ENCODE assay signal across 8 mouse cellular contexts in genomic region chr2:30594641-30595379, GRCm38 (mm10). TPM values are rescaled to one million over a fixed set of nuclear protein-coding genes. Genes with fewer than 3 reads are reported as not detected.
A peak's percentile ranks its signal among the peaks of the same experiment; 100 is the strongest.
DNase-seq lines count a peak whose midpoint lies in the region; ATAC-seq and TF ChIP-seq lines count a peak whose summit lies in the region.

Gene Cstad (plus strand): TSS chr2:30595040.

- H3K36me3 ChIP-seq in embryonic facial prominence, embryonic 12.5 days, result no peaks in the 10 kb centered on the region
- no peaks in the 10 kb centered on the region for H3K36me3 ChIP-seq in heart, embryonic 10.5 days
- no peaks in the 10 kb centered on the region for H3K36me3 ChIP-seq in kidney, embryonic 14.5 days (ENCODE audit: control insufficient read depth, insufficient read depth, low read length)
- no peaks in the 10 kb centered on the region for H3K36me3 ChIP-seq in limb, embryonic 14.5 days (ENCODE audit: control insufficient read depth, insufficient read depth, low read length)
- H3K36me3 ChIP-seq in midbrain, embryonic 15.5 days (replicated peaks), result no peaks in the 10 kb centered on the region
- no peaks in the 10 kb centered on the region for H3K36me3 ChIP-seq in spleen, adult 2 months (ENCODE audit: control insufficient read depth, insufficient read depth, low read length)

- no peaks in the 10 kb centered on the region for H3K27me3 ChIP-seq in embryonic facial prominence, embryonic 12.5 days
- no peaks in the 10 kb centered on the region for H3K27me3 ChIP-seq in heart, embryonic 10.5 days (ENCODE audit: insufficient read depth, poor library complexity, severe bottlenecking)
- no peaks in the 10 kb centered on the region for H3K27me3 ChIP-seq in kidney, embryonic 14.5 days (ENCODE audit: control insufficient read depth, insufficient read depth, low read length)
- no peaks in the 10 kb centered on the region for H3K27me3 ChIP-seq in limb, embryonic 14.5 days (ENCODE audit: control insufficient read depth, insufficient read depth, low read length)
- no peaks in the 10 kb centered on the region for H3K27me3 ChIP-seq in midbrain, embryonic 15.5 days (replicated peaks)
- H3K27me3 ChIP-seq in spleen, adult 2 months (ENCODE audit: control insufficient read depth, insufficient read depth, low read length), result no peaks in the 10 kb centered on the region

- peak within 1 kb of the TSS; percentile 100 for H3K27ac ChIP-seq in embryonic facial prominence, embryonic 12.5 days
- H3K27ac ChIP-seq in heart, embryonic 10.5 days, result peak within 1 kb of the TSS; percentile 93
- H3K27ac ChIP-seq in kidney, embryonic 14.5 days (ENCODE audit: low read depth, low read length), result peak within 1 kb of the TSS; percentile 98
- peak within 1 kb of the TSS; percentile 94 for H3K27ac ChIP-seq in limb, embryonic 14.5 days (replicated peaks; ENCODE audit: low read depth, low read length)
- peak within 1 kb of the TSS; percentile 99 for H3K27ac ChIP-seq in midbrain, embryonic 15.5 days
- H3K27ac ChIP-seq in spleen, adult 2 months (ENCODE audit: insufficient read depth, low read length), result peak within 1 kb of the TSS; percentile 89

- TF ChIP-seq POLR2A in limb, embryonic 14.5 days (IDR thresholded peaks at IDR 0.05; ENCODE audit: borderline replicate concordance, extremely low read depth, insufficient read depth, insufficient read length), result peak; percentile 75; the same call in 1 of the 2 replicates
- TF ChIP-seq POLR2A in spleen, adult 2 months (IDR thresholded peaks at IDR 0.05; ENCODE audit: low read depth, low read length), result no peak; the same call in 1 of the 2 replicates

- peak; percentile 90 for DNase-seq in A20 (ENCODE audit: low read depth, low spot score)
- DNase-seq in adrenal gland, postnatal 25 days, result peak; percentile 71
- DNase-seq in heart, embryonic 10.5 days (ENCODE audit: low spot score), result peak; percentile 89
- peak; percentile 89 for DNase-seq in limb, embryonic 14.5 days (ENCODE audit: low spot score)
- peak; percentile 57 to 71 for DNase-seq in spleen, adult 2 months (ENCODE audit: low read depth in 1 of 2, low spot score in 2 of 2)

- peak; percentile 75 for ATAC-seq in embryonic facial prominence, embryonic 12.5 days (ENCODE audit: insufficient number of reproducible peaks, insufficient read depth, low FRiP score, low TSS enrichment)
- peak; percentile 70 for ATAC-seq in kidney, embryonic 14.5 days (ENCODE audit: low FRiP score, low TSS enrichment)
- peak; percentile 88 for ATAC-seq in limb, embryonic 14.5 days (ENCODE audit: low FRiP score, low read depth)
- ATAC-seq in midbrain, embryonic 15.5 days (replicated peaks), result peak; percentile 71

- H3K4me2 ChIP-seq in embryonic facial prominence, embryonic 12.5 days (replicated peaks), result peak within 1 kb of the TSS; percentile 65
- peak within 1 kb of the TSS; percentile 62 for H3K4me2 ChIP-seq in kidney, embryonic 14.5 days (replicated peaks; ENCODE audit: low read depth, low read length)
- peak within 1 kb of the TSS; percentile 74 for H3K4me2 ChIP-seq in limb, embryonic 14.5 days (replicated peaks; ENCODE audit: low read depth, low read length, severe bottlenecking)
- H3K4me2 ChIP-seq in midbrain, embryonic 15.5 days, result peak within 1 kb of the TSS; percentile 56

- peak within 1 kb of the TSS; percentile 74 for H3K9ac ChIP-seq in embryonic facial prominence, embryonic 12.5 days
- H3K9ac ChIP-seq in kidney, embryonic 14.5 days (ENCODE audit: low read depth, low read length), result peak within 1 kb of the TSS; percentile 59
- H3K9ac ChIP-seq in limb, embryonic 14.5 days (ENCODE audit: low read depth, low read length, severe bottlenecking), result peak within 1 kb of the TSS; percentile 62
- H3K9ac ChIP-seq in midbrain, embryonic 15.5 days, result peak within 1 kb of the TSS; percentile 85

- H3K4me3 ChIP-seq in embryonic facial prominence, embryonic 12.5 days, result peak within 1 kb of the TSS; percentile 44
- peak within 1 kb of the TSS; percentile 65 for H3K4me3 ChIP-seq in heart, embryonic 10.5 days
- peak within 1 kb of the TSS; percentile 49 for H3K4me3 ChIP-seq in kidney, embryonic 14.5 days (ENCODE audit: low read length)
- H3K4me3 ChIP-seq in limb, embryonic 14.5 days (replicated peaks; ENCODE audit: low read length), result peak within 1 kb of the TSS; percentile 49
- peak within 1 kb of the TSS; percentile 44 for H3K4me3 ChIP-seq in midbrain, embryonic 15.5 days
- peak within 1 kb of the TSS; percentile 62 for H3K4me3 ChIP-seq in spleen, adult 2 months (ENCODE audit: extremely low read depth, insufficient read depth, insufficient read length)

- H3K9me3 ChIP-seq in embryonic facial prominence, embryonic 12.5 days, result no peaks in the 10 kb centered on the region
- H3K9me3 ChIP-seq in heart, embryonic 10.5 days, result no peaks in the 10 kb centered on the region
- H3K9me3 ChIP-seq in kidney, embryonic 14.5 days (ENCODE audit: control insufficient read depth, low read length), result no peaks in the 10 kb centered on the region
- H3K9me3 ChIP-seq in limb, embryonic 14.5 days (ENCODE audit: control insufficient read depth, low read length), result no peaks in the 10 kb centered on the region
- no peaks in the 10 kb centered on the region for H3K9me3 ChIP-seq in midbrain, embryonic 15.5 days

- peaks cover 30% of the 10 kb centered on the region for H3K4me1 ChIP-seq in embryonic facial prominence, embryonic 12.5 days
- H3K4me1 ChIP-seq in heart, embryonic 10.5 days, result peaks cover 46% of the 10 kb centered on the region
- H3K4me1 ChIP-seq in kidney, embryonic 14.5 days (ENCODE audit: control insufficient read depth, insufficient read depth, low read length), result peaks cover 31% of the 10 kb centered on the region
- peaks cover 25% of the 10 kb centered on the region for H3K4me1 ChIP-seq in limb, embryonic 14.5 days (ENCODE audit: control insufficient read depth, insufficient read depth, low read length)
- peaks cover 34% of the 10 kb centered on the region for H3K4me1 ChIP-seq in midbrain, embryonic 15.5 days
- H3K4me1 ChIP-seq in spleen, adult 2 months (ENCODE audit: control insufficient read depth, insufficient read depth, insufficient read length), result peaks cover 9% of the 10 kb centered on the region

- 1% methylated on average over 38 of the region's 39 CpGs for WGBS in embryonic facial prominence, embryonic 12.5 days
- under 1% methylated on average over 38 of the region's 39 CpGs for WGBS in heart, embryonic 10.5 days
- WGBS in kidney, embryonic 14.5 days, result under 1% methylated on average over 37 of the region's 39 CpGs
- 3% methylated on average over 32 of the region's 39 CpGs for WGBS in limb, embryonic 14.5 days
- under 1% methylated on average over 39 of the region's 39 CpGs for WGBS in midbrain, embryonic 15.5 days
- 3% methylated on average over 36 of the region's 39 CpGs for WGBS in spleen, adult 2 months

- no peak for TF ChIP-seq CTCF in spleen, adult 2 months (IDR thresholded peaks at IDR 0.05; ENCODE audit: extremely low read depth, insufficient read depth, insufficient read length, insufficient replicate concordance)

RNA-seq across cellular contexts. Expression of gene Cstad, which starts in this region (rescaled TPM):
- total RNA-seq in adrenal gland, postnatal 25 days (2021), result 1.6 and 4.4 TPM in 2 replicates
- 0.57 and 1.4 TPM in 2 replicates for polyA plus RNA-seq in embryonic facial prominence, embryonic 12.5 days (2016; fragmentation: Nextera tagmentation; extraction: Ambion mirVana)
- polyA plus RNA-seq in heart, embryonic 10.5 days (2016; fragmentation: Nextera tagmentation; extraction: Ambion mirVana), result 1.2 and 1.4 TPM in 2 replicates
- 0.91 and 1.7 TPM in 2 replicates for polyA plus RNA-seq in kidney, embryonic 14.5 days (2014; fragmentation: Nextera tagmentation; extraction: Ambion mirVana)
- polyA plus RNA-seq in limb, embryonic 14.5 days (2012; rRNA removed), result 1.2 and 1.3 TPM in 2 replicates
- 2.2 and 3.1 TPM in 2 replicates for polyA plus RNA-seq in limb, embryonic 14.5 days (2014; fragmentation: Nextera tagmentation; extraction: Ambion mirVana)
- 0.51 and 0.63 TPM in 2 replicates for polyA plus RNA-seq in midbrain, embryonic 15.5 days (2015; fragmentation: Nextera tagmentation; extraction: Ambion mirVana)
- polyA plus RNA-seq in spleen, adult 2 months (2012; rRNA removed), result 0.85 and 1.5 TPM in 2 replicates

Comparison
In these comparisons a context has a peak if more than half of its experiments do, and no peak if none do; other contexts are left out.
1. Peak in every context shown above with its lines: DNase-seq, ATAC-seq, H3K4me3 ChIP-seq and H3K27ac ChIP-seq.
2. Peak in ATAC-seq, H3K4me3 ChIP-seq, H3K27ac ChIP-seq, H3K9ac ChIP-seq and H3K4me2 ChIP-seq in midbrain, embryonic 15.5 days; RNA of the gene not detected or under 1 TPM.